Mouse (Mus musculus) kidney, adult 2 months (tissue): ENCODE measurements at regions not wholly inside any gene's neighbourhood (a gene's known extent, or its start where the extent isn't known, plus 50 kb on each side); places are given as distances from the start of the nearest gene placed in this dataset.

Experiments used
- CTCF ChIP-seq: fragments of 200-500 bp; conservative IDR thresholded peaks from 2 replicates; pipeline ENCODE4 v1.5.1; 2011; ENCODE audit warnings: low read depth, mild to moderate bottlenecking, control low read depth, low read length, moderate library complexity, mixed read lengths; ENCODE audit not compliant: insufficient read depth, insufficient read length
- POLR2A ChIP-seq: fragments of 200-500 bp; IDR thresholded peaks from one replicate; pipeline ENCODE4 v1.6.1; 2011; ENCODE audit warnings: low read depth, low read length, control low read depth

DNA sequence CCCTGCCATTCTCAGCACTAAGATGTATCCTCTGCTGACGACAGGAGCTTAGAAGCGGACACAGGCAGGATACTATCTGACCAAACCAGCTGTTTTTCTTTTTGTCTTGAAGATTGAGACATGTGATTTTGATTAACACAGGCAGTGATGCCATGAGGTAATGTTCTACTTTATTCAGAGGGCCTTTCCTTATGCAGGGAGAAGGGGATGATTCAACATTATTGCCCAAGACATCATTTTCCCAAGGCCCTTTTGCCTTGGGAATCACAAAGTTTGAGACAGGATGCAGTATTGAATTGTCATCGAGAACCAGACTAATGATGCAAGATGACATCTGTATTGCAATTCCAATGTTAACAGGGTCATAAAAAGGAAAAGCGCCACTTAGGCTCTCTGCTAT, 571.7 kb upstream of the Gm9747 start:
- TF ChIP-seq CTCF (no peak), POLR2A (no peak)
